8 mouse cellular contexts compared by ENCODE assay signal in the genomic region with DNA sequence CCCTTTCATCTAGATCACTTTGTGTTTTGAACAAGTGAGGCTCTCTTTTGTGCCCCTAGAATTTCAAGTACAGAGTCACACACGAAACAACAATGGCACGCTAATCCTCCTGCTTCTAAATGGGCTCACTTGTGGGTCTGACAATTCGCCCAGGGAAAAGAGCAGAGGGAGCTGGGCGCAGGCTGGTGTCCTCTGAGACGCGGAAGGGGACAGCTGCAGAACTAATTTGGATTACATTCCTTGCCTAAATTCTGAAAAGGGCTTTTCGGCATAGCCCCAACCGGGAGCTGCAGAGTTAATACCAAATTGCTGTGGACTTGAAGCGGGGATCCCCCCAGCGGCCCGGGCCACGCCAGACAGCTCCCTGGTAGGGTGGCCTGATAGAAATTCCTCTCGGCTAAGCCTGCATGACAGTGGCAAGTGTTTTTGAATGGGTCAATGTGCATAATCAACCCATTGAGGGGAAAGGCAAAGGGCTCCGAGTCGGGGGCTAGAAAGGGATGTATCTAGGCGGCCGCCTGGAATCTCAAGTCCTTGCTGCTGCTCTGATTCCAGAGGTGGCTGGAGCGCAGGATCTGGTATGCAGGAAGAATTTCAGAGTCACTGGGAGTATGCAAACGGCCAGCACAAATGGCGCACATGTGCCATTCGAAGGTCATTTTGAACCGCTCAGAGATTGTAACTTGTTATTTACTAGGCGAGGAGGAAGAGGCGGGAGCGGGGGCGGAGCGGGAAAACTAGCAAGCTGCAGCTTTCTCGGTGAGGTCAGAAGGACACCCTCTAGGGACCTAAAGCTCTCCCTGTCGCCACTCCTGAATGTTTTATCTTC. TPM values are rescaled to one million over a fixed set of nuclear protein-coding genes. Genes with fewer than 3 reads are reported as not detected.
DNase-seq lines count a peak whose midpoint lies in the region; ATAC-seq and TF ChIP-seq lines count a peak whose summit lies in the region.

No protein-coding gene starts in this region.

- WGBS in heart, embryonic 11.5 days (ENCODE audit: insufficient replicate concordance): under 1% methylated on average over 29 of the region's 29 CpGs
- 1% methylated on average over 29 of the region's 29 CpGs for WGBS in liver, adult 2 months
- under 1% methylated on average over 29 of the region's 29 CpGs for WGBS in neural tube, embryonic 11.5 days

- peak overlapping the region; percentile 97 for H3K27ac ChIP-seq in heart, embryonic 11.5 days (ENCODE audit: low read depth, low read length)
- H3K27ac ChIP-seq in liver, adult 2 months (replicated peaks; ENCODE audit: insufficient read depth, low read depth, low read length): peak overlapping the region; percentile 86
- 0 out of 2 replicates have a peak overlapping the region, but pooled peaks have one; percentile 44 for H3K27ac ChIP-seq in neural tube, embryonic 11.5 days (ENCODE audit: low read depth, low read length)

- H3K27me3 ChIP-seq in heart, embryonic 11.5 days (ENCODE audit: control insufficient read depth, insufficient read depth, low read length): no peaks in the 10 kb centered on the region
- H3K27me3 ChIP-seq in liver, adult 2 months (ENCODE audit: control insufficient read depth, insufficient read depth, low read length): no peaks in the 10 kb centered on the region
- H3K27me3 ChIP-seq in neural tube, embryonic 11.5 days (ENCODE audit: control insufficient read depth, insufficient read depth, low read length): 0 out of 2 replicates have a peak, but pooled peaks cover 4% of the 10 kb centered on the region

- TF ChIP-seq POLR2A in liver, adult 2 months (IDR thresholded peaks at IDR 0.05; ENCODE audit: extremely low read depth, insufficient read depth, low read length): peak; percentile 52; the same call in 1 of the 2 replicates

- H3K4me1 ChIP-seq in heart, embryonic 11.5 days (ENCODE audit: control insufficient read depth, insufficient read depth, low read length): peaks cover 2% of the 10 kb centered on the region; the same call in 1 of the 2 replicates
- no peaks in the 10 kb centered on the region for H3K4me1 ChIP-seq in liver, adult 2 months (ENCODE audit: control insufficient read depth, insufficient read depth, low read length)
- peaks cover 6% of the 10 kb centered on the region for H3K4me1 ChIP-seq in neural tube, embryonic 11.5 days (ENCODE audit: control insufficient read depth, insufficient read depth, low read length)

- DNase-seq in frontal cortex, postnatal 10 days (ENCODE audit: low spot score in 2 of 2): peak; percentile 19
- DNase-seq in frontal cortex, postnatal 25 days (ENCODE audit: low spot score in 2 of 2): no peak
- DNase-seq in kidney, adult 9 months: peak; percentile 75
- DNase-seq in liver, adult 2 months (ENCODE audit: extremely low read depth, low read depth, low spot score): peak; percentile 91
- peak; percentile 75 for DNase-seq in neural tube, embryonic 11.5 days (ENCODE audit: low spot score)
- DNase-seq in spleen, adult 18-20 months: no peak

- H3K9ac ChIP-seq in heart, embryonic 11.5 days (ENCODE audit: low read depth, low read length): peak overlapping the region; percentile 90
- peak overlapping the region; percentile 63 for H3K9ac ChIP-seq in liver, adult 2 months (ENCODE audit: low read depth, low read length)
- H3K9ac ChIP-seq in neural tube, embryonic 11.5 days (ENCODE audit: low read length): peak overlapping the region; percentile 52

- peak overlapping the region; percentile 73 for H3K4me2 ChIP-seq in heart, embryonic 11.5 days
- peak overlapping the region; percentile 97 for H3K4me2 ChIP-seq in neural tube, embryonic 11.5 days (ENCODE audit: low read depth)

- peak; percentile 30; the same call in 1 of the 2 replicates for ATAC-seq in common myeloid progenitor, adult 5-6 weeks (replicated peaks; ENCODE audit: low read depth, poor library complexity, severe bottlenecking)
- peak; percentile 47 for ATAC-seq in heart, embryonic 11.5 days (replicated peaks; ENCODE audit: insufficient number of reproducible peaks, low FRiP score, low TSS enrichment)
- ATAC-seq in neural tube, embryonic 11.5 days (ENCODE audit: insufficient read depth, low FRiP score, low TSS enrichment): peak; percentile 54

- no peaks in the 10 kb centered on the region for H3K36me3 ChIP-seq in heart, embryonic 11.5 days (ENCODE audit: control insufficient read depth, insufficient read depth, low read length)
- H3K36me3 ChIP-seq in liver, adult 2 months (ENCODE audit: control insufficient read depth, insufficient read depth, low read length): no peaks in the 10 kb centered on the region
- H3K36me3 ChIP-seq in neural tube, embryonic 11.5 days (ENCODE audit: control insufficient read depth, insufficient read depth, low read length): no peaks in the 10 kb centered on the region

- H3K9me3 ChIP-seq in heart, embryonic 11.5 days (replicated peaks; ENCODE audit: control insufficient read depth, low read length): no peaks in the 10 kb centered on the region
- no peaks in the 10 kb centered on the region for H3K9me3 ChIP-seq in neural tube, embryonic 11.5 days (ENCODE audit: control insufficient read depth, low read length)

- no peak for TF ChIP-seq CTCF in liver, adult 2 months (IDR thresholded peaks at IDR 0.05; ENCODE audit: low read depth, low read length)

- peak overlapping the region; percentile 86 for H3K4me3 ChIP-seq in heart, embryonic 11.5 days (ENCODE audit: low read depth, low read length)
- H3K4me3 ChIP-seq in liver, adult 2 months (ENCODE audit: insufficient read depth, low read depth, low read length): peak overlapping the region; percentile 60
- peak overlapping the region; percentile 77 for H3K4me3 ChIP-seq in neural tube, embryonic 11.5 days (ENCODE audit: low read depth, low read length)

- no peaks in the 10 kb centered on the region for H3K79me2 ChIP-seq in liver, adult 2 months (ENCODE audit: control insufficient read depth, insufficient read depth, low read length)

RNA-seq across cellular contexts. Expression of a gene that starts 2.2 kb away (rescaled TPM):
- total RNA-seq in common myeloid progenitor, adult 5-6 weeks (2017): not detected in 2 replicates
- polyA plus RNA-seq in heart, embryonic 11.5 days (2014; fragmentation: Nextera tagmentation; extraction: Ambion mirVana): 11.5 and 14.8 TPM in 2 replicates
- 2.9 and 3.9 TPM in 2 replicates for total RNA-seq in liver, adult 2 months (2014; rRNA removed)
- 0.22 and 0.50 TPM in 2 replicates for polyA plus RNA-seq in liver, adult 2 months (2012; rRNA removed)
- polyA plus RNA-seq in neural tube, embryonic 11.5 days (2014; fragmentation: Nextera tagmentation; extraction: Ambion mirVana): 5.0 and 6.0 TPM in 2 replicates

Comparison
In these comparisons a context has a peak if more than half of its experiments do, and no peak if none do; other contexts are left out.
1. DNase-seq: peak in frontal cortex, postnatal 10 days (2 of 2), kidney, adult 9 months (single experiment), liver, adult 2 months (single experiment) and neural tube, embryonic 11.5 days (single experiment); none in frontal cortex, postnatal 25 days (0 of 2) and spleen, adult 18-20 months (0 of 2).
2. H3K27ac ChIP-seq: peak in every context shown above with its lines; median percentile 97 in heart, embryonic 11.5 days; 86 in liver, adult 2 months; 44 in neural tube, embryonic 11.5 days.
3. Peak in every context shown above with its lines, with median percentiles within 50 percentile points of each other: ATAC-seq, H3K4me3 ChIP-seq and H3K9ac ChIP-seq.